11 mouse cellular contexts compared by ENCODE assay signal in genomic region chr12:111161943-111162311, GRCm38 (mm10). TPM values are rescaled to one million over a fixed set of nuclear protein-coding genes. Genes with fewer than 3 reads are reported as not detected.
A peak's percentile ranks its signal among the peaks of the same experiment; 100 is the strongest.
DNase-seq lines count a peak whose midpoint lies in the region; ATAC-seq and TF ChIP-seq lines count a peak whose summit lies in the region.
"Had no signal": no experiment of that assay in that cellular context is flagged by ENCODE, and none has a peak within 500 bp of the region (broad histone marks: within the 10 kb centered on the region; RNA-seq: fewer than 3 reads in every experiment).

No protein-coding gene starts in this region.

- 33% methylated on average over 7 of the region's 7 CpGs for WGBS in liver, embryonic 11.5 days
- 34% methylated on average over 7 of the region's 7 CpGs for WGBS in forebrain, embryonic 15.5 days
- 34% methylated on average over 7 of the region's 7 CpGs for WGBS in olfactory bulb, adult 2 months

- peaks cover 32% of the 10 kb centered on the region for H3K4me1 ChIP-seq in liver, embryonic 11.5 days (replicated peaks; ENCODE audit: control insufficient read depth, insufficient read depth, low read length)
- H3K4me1 ChIP-seq in forebrain, embryonic 15.5 days = peaks cover 48% of the 10 kb centered on the region
- H3K4me1 ChIP-seq in olfactory bulb, adult 2 months (ENCODE audit: control insufficient read depth, insufficient read depth, low read length) = peaks cover 26% of the 10 kb centered on the region

- no peak for ATAC-seq in liver, embryonic 11.5 days (replicated peaks; ENCODE audit: low FRiP score)
- no peak for ATAC-seq in forebrain, embryonic 15.5 days (replicated peaks)
- ATAC-seq: Patski had no signal

- peak overlapping the region; percentile 56 for H3K4me2 ChIP-seq in liver, embryonic 11.5 days
- peak overlapping the region; percentile 39 for H3K4me2 ChIP-seq in forebrain, embryonic 15.5 days (replicated peaks)

- no peaks in the 10 kb centered on the region for H3K9me3 ChIP-seq in liver, embryonic 11.5 days (ENCODE audit: control insufficient read depth, low read length)
- no peaks in the 10 kb centered on the region for H3K9me3 ChIP-seq in forebrain, embryonic 15.5 days

- no peak for TF ChIP-seq CTCF in olfactory bulb, adult 2 months (IDR thresholded peaks at IDR 0.05; ENCODE audit: insufficient read depth, low read depth, low read length)

- TF ChIP-seq POLR2A in olfactory bulb, adult 2 months (IDR thresholded peaks at IDR 0.05; ENCODE audit: insufficient read depth, low read depth, low read length) = no peak

- DNase-seq in liver, embryonic 11.5 days (ENCODE audit: low spot score) = no peak
- no peak for DNase-seq in liver
- DNase-seq in kidney, postnatal 36 days = peak; percentile 48 to 57
- no peak for DNase-seq in ovary, postnatal 14 days (ENCODE audit: low spot score)
- DNase-seq in layer of hippocampus, adult 9-11 months = no peak
- no peak for DNase-seq in cerebellum, adult 11-12 months
- DNase-seq: cerebellum, postnatal 36 days had no signal

- no peaks in the 10 kb centered on the region for H3K36me3 ChIP-seq in liver, embryonic 11.5 days (ENCODE audit: control insufficient read depth, insufficient read depth, low read length)
- no peaks in the 10 kb centered on the region for H3K36me3 ChIP-seq in forebrain, embryonic 15.5 days

- H3K9ac ChIP-seq in liver, embryonic 11.5 days (ENCODE audit: low read depth, low read length) = no peak overlapping the region
- H3K9ac ChIP-seq in forebrain, embryonic 15.5 days (replicated peaks) = peak overlapping the region; percentile 44

- no peaks in the 10 kb centered on the region for H3K27me3 ChIP-seq in liver, embryonic 11.5 days (replicated peaks; ENCODE audit: control insufficient read depth, insufficient read depth, low read length)
- no peaks in the 10 kb centered on the region for H3K27me3 ChIP-seq in forebrain, embryonic 15.5 days
- H3K27me3 ChIP-seq: Patski had no signal

- H3K27ac ChIP-seq in liver, embryonic 11.5 days (ENCODE audit: low read depth, low read length) = no peak overlapping the region
- H3K27ac ChIP-seq in forebrain, embryonic 15.5 days (replicated peaks) = peak overlapping the region; percentile 91
- peak overlapping the region; percentile 52 for H3K27ac ChIP-seq in olfactory bulb, adult 2 months (ENCODE audit: insufficient read depth, low read depth, low read length)

- H3K4me3 ChIP-seq in liver, embryonic 11.5 days (ENCODE audit: low read depth, low read length) = 0 out of 2 replicates have a peak overlapping the region, but pooled peaks have one; percentile 17
- H3K4me3 ChIP-seq in forebrain, embryonic 15.5 days = peak overlapping the region; percentile 19
- H3K4me3 ChIP-seq in olfactory bulb, adult 2 months (ENCODE audit: insufficient read depth, low read depth, low read length) = peak overlapping the region; percentile 35; the same call in 1 of the 2 replicates

RNA-seq across cellular contexts. Expression of gene Traf3, which starts 4.2 kb away (rescaled TPM):
- polyA plus RNA-seq in liver, embryonic 11.5 days (2014; fragmentation: Nextera tagmentation; extraction: Ambion mirVana) = 7.4 and 9.1 TPM in 2 replicates
- 14.7 and 17.3 TPM in 2 replicates for polyA plus RNA-seq in forebrain, embryonic 15.5 days (2015; fragmentation: Nextera tagmentation; extraction: Ambion mirVana)
- polyA plus RNA-seq in olfactory bulb, adult 2 months (2012; ENCODE audit: insufficient read depth, insufficient read length, low replicate concordance, missing spikeins) = not detected in 2 replicates

RNA-seq across cellular contexts. Expression of gene 4930595D18Rik, which starts 22.4 kb away (rescaled TPM):
- not detected in 2 replicates for polyA plus RNA-seq in liver, embryonic 11.5 days (2014; fragmentation: Nextera tagmentation; extraction: Ambion mirVana)
- polyA plus RNA-seq in forebrain, embryonic 15.5 days (2015; fragmentation: Nextera tagmentation; extraction: Ambion mirVana) = not detected in 2 replicates
- polyA plus RNA-seq in olfactory bulb, adult 2 months (2012; ENCODE audit: insufficient read depth, insufficient read length, low replicate concordance, missing spikeins) = not detected in 2 replicates
- polyA plus RNA-seq: large intestine, adult 2 months; Patski had no signal

Comparison
In these comparisons a context has a peak if more than half of its experiments do, and no peak if none do; other contexts are left out.
1. DNase-seq: peak in kidney, postnatal 36 days (2 of 2); none in liver, embryonic 11.5 days (single experiment), liver (single experiment), ovary, postnatal 14 days (single experiment), layer of hippocampus, adult 9-11 months (single experiment) and cerebellum, adult 11-12 months (single experiment).
2. Peak in every context shown above with its lines, with median percentiles within 50 percentile points of each other: H3K4me3 ChIP-seq.